Mouse (Mus musculus): ENCODE data around the gene Rnf223. TPM values are rescaled to one million over a fixed set of nuclear protein-coding genes. Genes with fewer than 3 reads are reported as not detected.
A peak's percentile ranks its signal among the peaks of the same experiment; 100 is the strongest.
"Not testable (repeated sequence)": the region's sequence is repeated elsewhere in the genome, so short reads cannot be mapped to it uniquely, and the experiment has no call there.

Rnf223 gene
- polyA plus RNA-seq, 1 experiment from 2014 or later: 7.7 TPM

GRCm38 (mm10) chr4:156133334-156133733, 3.0 kb downstream of the Rnf223 start:
- no peak overlapping the region for H3K9ac ChIP-seq (ENCODE audit: low read length)
- no peak for TF ChIP-seq EP300 (optimal IDR thresholded peaks at IDR 0.05)
- TF ChIP-seq CTCF (IDR thresholded peaks at IDR 0.05; ENCODE audit: low read depth): no peak
- no peak overlapping the region for H3K4me2 ChIP-seq (replicated peaks; ENCODE audit: low read depth)
- no peak overlapping the region for H3K4me3 ChIP-seq (ENCODE audit: low read depth, low read length)
- 0 out of 2 replicates have a peak overlapping the region, but pooled peaks have one; percentile 18 for H3K27ac ChIP-seq (replicated peaks)
- H3K27me3 ChIP-seq (ENCODE audit: control insufficient read depth, insufficient read depth, low read length): no peaks in the 10 kb centered on the region
- no peak for ATAC-seq (ENCODE audit: low FRiP score, low TSS enrichment)
- H3K36me3 ChIP-seq (ENCODE audit: control insufficient read depth, insufficient read depth, low read length): no peaks in the 10 kb centered on the region
- no peaks in the 10 kb centered on the region for H3K4me1 ChIP-seq (replicated peaks; ENCODE audit: control insufficient read depth, insufficient read depth)
- no peaks in the 10 kb centered on the region for H3K9me3 ChIP-seq (ENCODE audit: control insufficient read depth, low read length)
- 53% methylated on average over 5 of the region's 5 CpGs for WGBS
- no peak for DNase-seq (ENCODE audit: low spot score)

- Histone ChIP-seq H3K27ac (replicated peaks) (0 out of 2 replicates have a peak overlapping the region, but pooled peaks have one; percentile 18), H3K27me3 (ENCODE audit: control insufficient read depth, insufficient read depth, low read length) (no peaks in the 10 kb centered on the region), H3K36me3 (ENCODE audit: control insufficient read depth, insufficient read depth, low read length) (no peaks in the 10 kb centered on the region), H3K4me2 (replicated peaks; ENCODE audit: low read depth) (no peak overlapping the region), H3K4me3 (ENCODE audit: low read depth, low read length) (no peak overlapping the region), H3K9me3 (ENCODE audit: control insufficient read depth, low read length) (no peaks in the 10 kb centered on the region), H3K4me1 (replicated peaks; ENCODE audit: control insufficient read depth, insufficient read depth) (no peaks in the 10 kb centered on the region), H3K9ac (ENCODE audit: low read length) (no peak overlapping the region)
- ATAC-seq (ENCODE audit: low FRiP score, low TSS enrichment) (peak; percentile 72), DNase-seq (ENCODE audit: low spot score) (peak; percentile 44)
- 66% methylated on average over 12 of the region's 12 CpGs for WGBS
- TF ChIP-seq CTCF (IDR thresholded peaks at IDR 0.05; ENCODE audit: low read depth) (no peak), EP300 (optimal IDR thresholded peaks at IDR 0.05) (no peak)
Observed at GRCm38 (mm10) chr4:156133943-156134605, 3.8 kb downstream of the Rnf223 start.

- WGBS: 89% methylated on average over 13 of the region's 13 CpGs
Observed at GRCm38 (mm10) chr4:156135112-156135511, 4.8 kb downstream of the Rnf223 start.

GRCm38 (mm10) chr4:156135801-156136200, 5.5 kb downstream of the Rnf223 start:
- WGBS: 91% methylated on average over 14 of the region's 14 CpGs
- no peak overlapping the region for H3K4me2 ChIP-seq (replicated peaks; ENCODE audit: low read depth)
- H3K27ac ChIP-seq (replicated peaks): no peak overlapping the region
- no peaks in the 10 kb centered on the region for H3K27me3 ChIP-seq (ENCODE audit: control insufficient read depth, insufficient read depth, low read length)
- no peak overlapping the region for H3K9ac ChIP-seq (ENCODE audit: low read length)
- TF ChIP-seq CTCF (IDR thresholded peaks at IDR 0.05; ENCODE audit: low read depth) (no peak), EP300 (optimal IDR thresholded peaks at IDR 0.05) (no peak)
- ATAC-seq (ENCODE audit: low FRiP score, low TSS enrichment) (no peak), DNase-seq (ENCODE audit: low spot score) (no peak)
- no peaks in the 10 kb centered on the region for H3K4me1 ChIP-seq (replicated peaks; ENCODE audit: control insufficient read depth, insufficient read depth)
- no peak overlapping the region for H3K4me3 ChIP-seq (ENCODE audit: low read depth, low read length)
- H3K9me3 ChIP-seq (ENCODE audit: control insufficient read depth, low read length): no peaks in the 10 kb centered on the region
- H3K36me3 ChIP-seq (ENCODE audit: control insufficient read depth, insufficient read depth, low read length): no peaks in the 10 kb centered on the region

More at GRCm38 (mm10) chr4:156135112-156135511, 4.8 kb downstream of the Rnf223 start:
- no peak for DNase-seq (ENCODE audit: low spot score)
- Histone ChIP-seq H3K36me3 (ENCODE audit: control insufficient read depth, insufficient read depth, low read length) (no peaks in the 10 kb centered on the region), H3K4me2 (replicated peaks; ENCODE audit: low read depth) (no peak overlapping the region), H3K27ac (replicated peaks) (no peak overlapping the region), H3K4me1 (replicated peaks; ENCODE audit: control insufficient read depth, insufficient read depth) (no peaks in the 10 kb centered on the region), H3K4me3 (ENCODE audit: low read depth, low read length) (no peak overlapping the region), H3K27me3 (ENCODE audit: control insufficient read depth, insufficient read depth, low read length) (no peaks in the 10 kb centered on the region), H3K9me3 (ENCODE audit: control insufficient read depth, low read length) (no peaks in the 10 kb centered on the region), H3K9ac (ENCODE audit: low read length) (no peak overlapping the region)
- no peak for TF ChIP-seq CTCF (IDR thresholded peaks at IDR 0.05; ENCODE audit: low read depth)
- TF ChIP-seq EP300 (optimal IDR thresholded peaks at IDR 0.05): no peak
- no peak for ATAC-seq (ENCODE audit: low FRiP score, low TSS enrichment)

GRCm38 (mm10) chr4:156136285-156137100, 6.2 kb downstream of the Rnf223 start:
- DNase-seq (ENCODE audit: low spot score): no peak
- Histone ChIP-seq H3K4me3 (ENCODE audit: low read depth, low read length) (no peak overlapping the region), H3K9ac (ENCODE audit: low read length) (no peak overlapping the region), H3K9me3 (ENCODE audit: control insufficient read depth, low read length) (no peaks in the 10 kb centered on the region), H3K4me1 (replicated peaks; ENCODE audit: control insufficient read depth, insufficient read depth) (no peaks in the 10 kb centered on the region), H3K36me3 (ENCODE audit: control insufficient read depth, insufficient read depth, low read length) (no peaks in the 10 kb centered on the region), H3K4me2 (replicated peaks; ENCODE audit: low read depth) (no peak overlapping the region), H3K27ac (replicated peaks) (no peak overlapping the region), H3K27me3 (ENCODE audit: control insufficient read depth, insufficient read depth, low read length) (no peaks in the 10 kb centered on the region)
- TF ChIP-seq CTCF (IDR thresholded peaks at IDR 0.05; ENCODE audit: low read depth) (no peak), EP300 (optimal IDR thresholded peaks at IDR 0.05) (no peak)
- WGBS: 91% methylated on average over 30 of the region's 30 CpGs
- no peak for ATAC-seq (ENCODE audit: low FRiP score, low TSS enrichment)

- H3K27ac ChIP-seq (replicated peaks); H3K9me3 ChIP-seq (ENCODE audit: control insufficient read depth, low read length); H3K27me3 ChIP-seq (ENCODE audit: control insufficient read depth, insufficient read depth, low read length); H3K9ac ChIP-seq (ENCODE audit: low read length); H3K4me3 ChIP-seq (ENCODE audit: low read depth, low read length); ATAC-seq (ENCODE audit: low FRiP score, low TSS enrichment); H3K4me2 ChIP-seq (replicated peaks; ENCODE audit: low read depth); H3K36me3 ChIP-seq (ENCODE audit: control insufficient read depth, insufficient read depth, low read length); H3K4me1 ChIP-seq (replicated peaks; ENCODE audit: control insufficient read depth, insufficient read depth): not testable (repeated sequence)
- peak; percentile 12 for DNase-seq (ENCODE audit: low spot score)
- WGBS: 68% methylated on average over 10 of the region's 10 CpGs
Observed at GRCm38 (mm10) chr4:156150887-156151286, 20.6 kb downstream of the Rnf223 start.
